Mouse (Mus musculus) frontal cortex, postnatal 14 days (tissue): ENCODE data around the gene Ms4a1.
"Not testable (repeated sequence)": the region's sequence is repeated elsewhere in the genome, so short reads cannot be mapped to it uniquely, and the experiment has no call there.

Source experiments
- DNase-seq, 2 experiments: peaks; one replicate each; pipeline ENCODE4 v3.0.0; 2022; ENCODE audit warnings: low spot score in 2 of 2

The Ms4a1 gene

GRCm38 (mm10) chr19:11266052-11266845, at the start of gene Ms4a1:
Gene Ms4a1, minus strand, starts transcription at chr19:11266241.
- no peak for DNase-seq

- no peak for DNase-seq
Observed at GRCm38 (mm10) chr19:11314354-11314753, 48.3 kb upstream of the Ms4a1 start, which contains the start of gene Ms4a14. Gene Ms4a14, minus strand, starts transcription at chr19:11314454.

GRCm38 (mm10) chr19:11308888-11309287, 42.8 kb upstream of the Ms4a1 start:
- no peak for DNase-seq

- not testable (repeated sequence) for DNase-seq
Observed at GRCm38 (mm10) chr19:11299529-11299928, 33.5 kb upstream of the Ms4a1 start.

- no peak for DNase-seq
Observed at GRCm38 (mm10) chr19:11298939-11299338, 32.9 kb upstream of the Ms4a1 start.

GRCm38 (mm10) chr19:11293616-11294015, 27.6 kb upstream of the Ms4a1 start:
- not testable (repeated sequence) for DNase-seq

- no peak for DNase-seq
Observed at GRCm38 (mm10) chr19:11292990-11293389, 26.9 kb upstream of the Ms4a1 start.

GRCm38 (mm10) chr19:11283773-11284172, 17.7 kb upstream of the Ms4a1 start, which contains the start of gene Ms4a5:
Gene Ms4a5, minus strand, starts transcription at chr19:11283873.
- no peak for DNase-seq

GRCm38 (mm10) chr19:11280223-11280622, 14.2 kb upstream of the Ms4a1 start:
- DNase-seq = no peak

- no peak for DNase-seq
Observed at GRCm38 (mm10) chr19:11276431-11276830, 10.4 kb upstream of the Ms4a1 start.

GRCm38 (mm10) chr19:11266956-11267355, 915 bp upstream of the Ms4a1 start:
- no peak for DNase-seq

- no peak for DNase-seq
Observed at GRCm38 (mm10) chr19:11264602-11265185, 1.3 kb downstream of the Ms4a1 start.

- no peak for DNase-seq
Observed at GRCm38 (mm10) chr19:11263549-11263948, 2.5 kb downstream of the Ms4a1 start.

- not testable (repeated sequence) for DNase-seq
Observed at GRCm38 (mm10) chr19:11262932-11263331, 3.1 kb downstream of the Ms4a1 start.

- DNase-seq = no peak
Observed at GRCm38 (mm10) chr19:11261522-11261921, 4.5 kb downstream of the Ms4a1 start.

- no peak for DNase-seq
Observed at GRCm38 (mm10) chr19:11244230-11244629, 21.8 kb downstream of the Ms4a1 start.

GRCm38 (mm10) chr19:11242560-11242959, 23.5 kb downstream of the Ms4a1 start:
- no peak for DNase-seq

GRCm38 (mm10) chr19:11235820-11236219, 30.2 kb downstream of the Ms4a1 start:
- no peak for DNase-seq

- no peak for DNase-seq
Observed at GRCm38 (mm10) chr19:11234921-11235735, 30.9 kb downstream of the Ms4a1 start.

- no peak for DNase-seq
Observed at GRCm38 (mm10) chr19:11234244-11234643, 31.8 kb downstream of the Ms4a1 start.

- DNase-seq = no peak
Observed at GRCm38 (mm10) chr19:11232348-11232747, 33.7 kb downstream of the Ms4a1 start, which contains the start of gene Ms4a12. Gene Ms4a12, minus strand, starts transcription at chr19:11232448.
